Mouse (Mus musculus): Measurements from ENCODE around the gene Gm28374. TPM values are rescaled to one million over a fixed set of nuclear protein-coding genes. Genes with fewer than 3 reads are reported as not detected.

Gm28374 gene
- polyA plus RNA-seq, 2 experiments = 0.16 to 0.38 TPM

GRCm38 (mm10) chr19:6068951-6069350, 13.1 kb downstream of the Gm28374 start:
- ATAC-seq (ENCODE audit: insufficient read depth) (no peak), DNase-seq (ENCODE audit: low read depth in 3 of 3, low spot score in 3 of 3) (no peak)
- Histone ChIP-seq H3K9me3 (ENCODE audit: control insufficient read depth, low read length) (no peaks in the 10 kb centered on the region), H3K27me3 (ENCODE audit: control insufficient read depth, insufficient read depth, low read length) (no peaks in the 10 kb centered on the region), H3K4me1 (replicated peaks; ENCODE audit: control insufficient read depth in 2 of 2, insufficient read depth in 2 of 2, low read length in 1 of 2) (peaks cover 5 to 7% of the 10 kb centered on the region in 2 experiments), H3K9ac (replicated peaks) (no peak overlapping the region), H3K27ac (no peak overlapping the region), H3K36me3 (replicated peaks; ENCODE audit: control insufficient read depth, insufficient read depth, low read depth) (0 out of 2 replicates have a peak, but pooled peaks cover 3% of the 10 kb centered on the region), H3K4me3 (ENCODE audit: insufficient read depth in 1 of 2, low read depth in 2 of 2, low read length in 2 of 2) (no peak overlapping the region), H3K4me2 (ENCODE audit: low read depth) (no peak overlapping the region)
- TF ChIP-seq CTCF (IDR thresholded peaks at IDR 0.05; ENCODE audit: low read depth) (no peak; the same call in 1 of the 2 replicates), EP300 (IDR thresholded peaks at IDR 0.05; ENCODE audit: low read depth) (no peak)
- 67% methylated on average over 4 of the region's 4 CpGs for WGBS (ENCODE audit: insufficient replicate concordance)

DNA sequence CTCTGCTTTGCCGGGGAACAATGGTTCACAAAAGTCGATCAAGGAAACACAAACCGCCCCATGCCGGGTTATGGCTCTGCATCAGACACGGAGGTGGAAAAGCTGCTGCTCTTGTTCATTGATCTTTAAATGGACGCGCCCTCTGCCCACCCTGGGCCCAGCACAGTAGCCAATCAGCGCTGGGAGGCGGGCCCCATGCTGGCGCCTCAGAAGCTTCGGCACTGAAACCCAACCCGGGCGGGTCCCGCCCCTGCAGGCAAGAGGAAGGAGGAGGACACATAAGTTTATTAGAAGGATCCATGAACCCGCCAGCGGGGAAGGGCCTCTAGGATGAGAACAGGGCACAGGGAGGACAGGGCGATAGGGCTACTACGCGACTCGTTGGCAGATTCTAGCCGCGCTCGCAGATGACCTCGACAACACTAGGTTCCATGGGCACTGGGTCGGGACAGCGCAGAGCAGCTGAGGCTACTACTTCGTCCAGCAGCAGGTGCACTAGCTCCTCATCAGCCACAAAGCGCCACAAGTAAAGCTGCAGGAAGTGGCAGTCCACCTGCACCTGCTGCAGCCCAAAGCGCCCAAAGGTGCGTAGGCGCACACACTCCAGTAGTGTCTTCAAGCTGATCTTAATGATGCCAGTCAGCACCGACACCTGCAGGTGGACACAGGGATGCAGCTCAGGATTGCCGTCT, 14.2 kb downstream of the Gm28374 start, which contains the start of gene Tm7sf2:
Tm7sf2 (minus strand) TSS at position 650 of the 692 bp plus-strand sequence.
- peak; percentile 86 for ATAC-seq (ENCODE audit: insufficient read depth)
- H3K9me3 ChIP-seq (ENCODE audit: control insufficient read depth, low read length) = no peaks in the 10 kb centered on the region
- H3K27ac ChIP-seq = peak within 1 kb of the TSS; percentile 56
- 0 out of 2 replicates have a peak, but pooled peaks cover 3% of the 10 kb centered on the region for H3K36me3 ChIP-seq (replicated peaks; ENCODE audit: control insufficient read depth, insufficient read depth, low read depth)
- 17% methylated on average over 33 of the region's 33 CpGs for WGBS (ENCODE audit: insufficient replicate concordance)
- DNase-seq (ENCODE audit: low read depth in 3 of 3, low spot score in 3 of 3) = peak; percentile 80 to 84 (median 80)
- H3K4me1 ChIP-seq (replicated peaks; ENCODE audit: control insufficient read depth in 2 of 2, insufficient read depth in 2 of 2, low read length in 1 of 2) = peaks cover 5 to 7% of the 10 kb centered on the region in 2 experiments
- H3K4me3 ChIP-seq (ENCODE audit: insufficient read depth in 1 of 2, low read depth in 2 of 2, low read length in 2 of 2) = peak within 1 kb of the TSS; percentile 51 to 60
- peak within 1 kb of the TSS; percentile 58 for H3K9ac ChIP-seq (replicated peaks)
- TF ChIP-seq EP300 (IDR thresholded peaks at IDR 0.05; ENCODE audit: low read depth) (no peak), CTCF (IDR thresholded peaks at IDR 0.05; ENCODE audit: low read depth) (0 out of 2 replicates have a peak, but pooled peaks have one; percentile 11)
- H3K27me3 ChIP-seq (ENCODE audit: control insufficient read depth, insufficient read depth, low read length) = no peaks in the 10 kb centered on the region
- peak within 1 kb of the TSS; percentile 88 for H3K4me2 ChIP-seq (ENCODE audit: low read depth)

DNA sequence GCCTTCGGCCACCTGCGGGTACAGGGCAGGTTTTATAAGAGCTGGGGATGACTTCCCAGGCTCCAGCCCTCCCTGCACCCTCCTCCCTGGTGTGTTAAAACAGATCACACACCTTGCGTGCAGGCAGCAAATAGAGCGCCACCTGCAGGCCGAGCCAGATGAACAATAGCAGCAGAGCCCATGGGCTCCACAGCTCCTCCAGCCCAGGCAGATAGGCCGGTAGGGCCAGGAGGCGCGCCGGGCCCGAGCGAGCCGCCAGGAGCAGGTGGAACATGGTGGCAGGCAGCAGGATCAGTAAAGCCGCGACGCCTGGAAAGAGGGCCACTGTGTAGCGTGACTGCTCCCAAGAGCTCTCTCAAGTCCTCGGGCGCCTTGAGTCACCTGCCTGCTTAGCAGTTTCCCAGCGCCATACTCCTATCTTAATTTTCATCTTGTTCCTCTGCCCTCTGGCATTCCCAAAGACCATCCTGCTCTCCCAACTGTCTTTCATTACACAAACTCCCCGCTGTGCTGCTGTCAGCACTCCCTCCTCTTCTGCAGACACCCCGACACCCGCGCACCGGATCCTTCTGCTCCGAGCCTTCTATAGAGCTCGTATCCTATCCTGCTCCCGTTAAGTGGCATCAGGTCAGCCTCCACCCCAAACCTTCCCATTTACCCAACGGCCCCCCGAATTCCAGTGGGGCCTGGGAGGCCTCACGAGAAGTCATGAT, 14.9 kb downstream of the Gm28374 start:
- TF ChIP-seq CTCF (IDR thresholded peaks at IDR 0.05; ENCODE audit: low read depth) (peak; percentile 97), EP300 (IDR thresholded peaks at IDR 0.05; ENCODE audit: low read depth) (no peak)
- H3K9me3 ChIP-seq (ENCODE audit: control insufficient read depth, low read length) = no peaks in the 10 kb centered on the region
- H3K27me3 ChIP-seq (ENCODE audit: control insufficient read depth, insufficient read depth, low read length) = no peaks in the 10 kb centered on the region
- WGBS (ENCODE audit: insufficient replicate concordance) = under 1% methylated on average over 30 of the region's 30 CpGs
- peak overlapping the region; percentile 56 for H3K27ac ChIP-seq
- peak overlapping the region; percentile 51 to 60 for H3K4me3 ChIP-seq (ENCODE audit: insufficient read depth in 1 of 2, low read depth in 2 of 2, low read length in 2 of 2)
- peak overlapping the region; percentile 88 for H3K4me2 ChIP-seq (ENCODE audit: low read depth)
- 0 out of 2 replicates have a peak, but pooled peaks cover 3% of the 10 kb centered on the region for H3K36me3 ChIP-seq (replicated peaks; ENCODE audit: control insufficient read depth, insufficient read depth, low read depth)
- DNase-seq (ENCODE audit: low read depth in 3 of 3, low spot score in 3 of 3) (peak; percentile 72 to 77 (median 74)), ATAC-seq (ENCODE audit: insufficient read depth) (peak; percentile 69)
- H3K9ac ChIP-seq (replicated peaks) = peak overlapping the region; percentile 58
- H3K4me1 ChIP-seq (replicated peaks; ENCODE audit: control insufficient read depth in 2 of 2, insufficient read depth in 2 of 2, low read length in 1 of 2) = peaks cover 11 to 13% of the 10 kb centered on the region in 2 experiments

DNA sequence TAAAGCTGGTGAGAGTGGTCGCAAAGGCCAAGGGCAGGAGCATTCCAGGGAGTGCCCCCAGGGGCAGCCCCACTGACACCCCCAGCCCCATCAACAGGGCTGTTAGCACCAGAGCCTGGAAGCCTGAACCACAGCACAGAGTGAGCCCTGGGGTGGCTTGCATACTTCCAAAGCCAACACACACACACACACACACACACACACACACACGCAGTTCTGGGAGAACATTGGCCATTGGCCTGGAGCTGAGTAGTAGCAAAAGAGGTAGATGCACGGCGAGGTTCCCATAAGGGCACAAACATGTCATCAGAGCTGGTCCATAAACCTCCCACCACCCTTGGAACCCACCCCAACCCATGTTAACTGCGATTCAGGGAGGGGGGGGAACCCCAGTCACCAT, 15.5 kb downstream of the Gm28374 start:
- peaks cover 11 to 14% of the 10 kb centered on the region in 2 experiments for H3K4me1 ChIP-seq (replicated peaks; ENCODE audit: control insufficient read depth in 2 of 2, insufficient read depth in 2 of 2, low read length in 1 of 2)
- H3K9ac ChIP-seq (replicated peaks) = no peak overlapping the region
- no peak for TF ChIP-seq CTCF (IDR thresholded peaks at IDR 0.05; ENCODE audit: low read depth)
- TF ChIP-seq EP300 (IDR thresholded peaks at IDR 0.05; ENCODE audit: low read depth) = no peak
- no peak overlapping the region for H3K27ac ChIP-seq
- peak overlapping the region; percentile 51 to 60 for H3K4me3 ChIP-seq (ENCODE audit: insufficient read depth in 1 of 2, low read depth in 2 of 2, low read length in 2 of 2)
- H3K36me3 ChIP-seq (replicated peaks; ENCODE audit: control insufficient read depth, insufficient read depth, low read depth) = 0 out of 2 replicates have a peak, but pooled peaks cover 3% of the 10 kb centered on the region
- H3K4me2 ChIP-seq (ENCODE audit: low read depth) = peak overlapping the region; percentile 88
- WGBS (ENCODE audit: insufficient replicate concordance) = 41% methylated on average over 5 of the region's 5 CpGs
- H3K27me3 ChIP-seq (ENCODE audit: control insufficient read depth, insufficient read depth, low read length) = no peaks in the 10 kb centered on the region
- ATAC-seq (ENCODE audit: insufficient read depth) (no peak), DNase-seq (ENCODE audit: low read depth in 3 of 3, low spot score in 3 of 3) (no peak)
- no peaks in the 10 kb centered on the region for H3K9me3 ChIP-seq (ENCODE audit: control insufficient read depth, low read length)

DNA sequence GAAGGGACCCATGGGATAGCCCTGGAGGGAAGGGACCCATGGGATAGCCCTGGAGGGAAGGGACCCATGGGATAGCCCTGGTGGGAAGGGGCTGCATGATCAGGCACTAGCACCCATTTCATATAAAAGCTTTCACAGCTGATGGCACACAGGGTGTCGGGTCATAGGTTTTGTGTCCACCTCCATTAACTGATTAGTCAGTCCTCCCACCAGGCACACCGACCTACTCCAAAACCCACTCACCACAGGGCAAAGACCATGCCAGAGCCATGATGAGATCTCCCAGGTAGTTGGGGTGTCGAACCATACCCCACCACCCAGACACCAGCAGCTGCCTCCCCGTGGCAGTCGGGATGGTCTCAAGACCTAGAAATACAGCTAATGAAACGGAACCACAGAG, 19.0 kb downstream of the Gm28374 start:
- Histone ChIP-seq H3K27me3 (ENCODE audit: control insufficient read depth, insufficient read depth, low read length) (no peaks in the 10 kb centered on the region), H3K36me3 (replicated peaks; ENCODE audit: control insufficient read depth, insufficient read depth, low read depth) (peaks cover 20% of the 10 kb centered on the region), H3K4me2 (ENCODE audit: low read depth) (peak overlapping the region; percentile 86), H3K9ac (replicated peaks) (no peak overlapping the region; the same call in 1 of the 2 replicates), H3K4me1 (replicated peaks; ENCODE audit: control insufficient read depth in 2 of 2, insufficient read depth in 2 of 2, low read length in 1 of 2) (peaks cover 18 to 22% of the 10 kb centered on the region in 2 experiments), H3K4me3 (ENCODE audit: insufficient read depth in 1 of 2, low read depth in 2 of 2, low read length in 2 of 2) (peak overlapping the region in 1 of 2 experiments; percentile 97; a peak in 1 of 4 replicates), H3K9me3 (ENCODE audit: control insufficient read depth, low read length) (no peaks in the 10 kb centered on the region), H3K27ac (no peak overlapping the region)
- 78% methylated on average over 6 of the region's 6 CpGs for WGBS (ENCODE audit: insufficient replicate concordance)
- DNase-seq (ENCODE audit: low read depth in 3 of 3, low spot score in 3 of 3) = no peak
- ATAC-seq (ENCODE audit: insufficient read depth) = no peak
- no peak for TF ChIP-seq EP300 (IDR thresholded peaks at IDR 0.05; ENCODE audit: low read depth)
- TF ChIP-seq CTCF (IDR thresholded peaks at IDR 0.05; ENCODE audit: low read depth) = no peak

Data from liver, embryonic 14.5 days (tissue).